Mouse (Mus musculus) kidney, postnatal 0 days (tissue): Measurements from ENCODE around the gene Nom1. TPM values are rescaled to one million over a fixed set of nuclear protein-coding genes. Genes with fewer than 3 reads are reported as not detected.

Source experiments
- ATAC-seq: fragments of 200-750 bp; cut with Nextera tagmentation; replicated peaks from 2 replicates; pipeline ENCODE4 v1.8.0; 2017; ENCODE audit warnings: low read depth, moderate number of reproducible peaks, moderate TSS enrichment, moderate library complexity; ENCODE audit not compliant: low FRiP score
- DNase-seq: peaks from one replicate; pipeline ENCODE4 v3.0.0-alpha.2; 2016; ENCODE audit warnings: low spot score
- H3K27ac ChIP-seq: fragments of 300-500 bp; sonication (generic); 2 replicates; pipeline ENCODE4 v1.5.1; 2014; ENCODE audit warnings: mild to moderate bottlenecking
- H3K27me3 ChIP-seq: fragments of 300-500 bp; sonication (generic); 2 replicates; pipeline ENCODE4 v1.6.1; 2014; ENCODE audit warnings: low read length, mixed read lengths; ENCODE audit not compliant: insufficient read depth
- H3K36me3 ChIP-seq: fragments of 300-500 bp; sonication (generic); 2 replicates; pipeline ENCODE4 v1.6.1; 2014; ENCODE audit warnings: low read length, mixed read lengths; ENCODE audit not compliant: insufficient read depth
- H3K4me1 ChIP-seq: fragments of 300-500 bp; sonication (generic); replicated peaks from 2 replicates; pipeline ENCODE4 v1.6.1; 2014; ENCODE audit warnings: antibody characterized with exemption, low read length, mixed read lengths; ENCODE audit not compliant: insufficient read depth
- H3K4me2 ChIP-seq: fragments of 300-500 bp; sonication (generic); 2 replicates; pipeline ENCODE4 v1.6.1; 2014; ENCODE audit warnings: mild to moderate bottlenecking, low read length, moderate library complexity, mixed read lengths
- H3K4me3 ChIP-seq: fragments of 300-500 bp; sonication (generic); replicated peaks from 2 replicates; pipeline ENCODE4 v1.5.1; 2014; ENCODE audit warnings: low read depth, low read length
- H3K9ac ChIP-seq: fragments of 300-500 bp; sonication (generic); 2 replicates; pipeline ENCODE4 v1.6.1; 2014; ENCODE audit warnings: low read depth, low read length
- H3K9me3 ChIP-seq: fragments of 300-500 bp; sonication (generic); replicated peaks from 2 replicates; pipeline ENCODE4 v1.6.1; 2016; ENCODE audit warnings: low read length, inconsistent platforms, mixed read lengths
- CTCF ChIP-seq: IDR thresholded peaks from 2 replicates; pipeline ENCODE4 v1.5.1; 2016; ENCODE audit warnings: antibody characterized with exemption, low read depth, mild to moderate bottlenecking, moderate library complexity
- WGBS: fragments of 180-500 bp; shearing (Covaris S2); extraction: QIAGEN DNeasy Blood & Tissue Kit; methylation state at CpG from one replicate; pipeline ENCODE4 v1.1.7; 2014; 5-methylcytosine and 5-hydroxymethylcytosine counted together
- polyA plus RNA-seq: library from polyadenylated mRNA; unstranded; fragments of >200 nt; fragmentation: Nextera tagmentation; extraction: Ambion mirVana; gene quantifications from 2 replicates; pipeline ENCODE4 v1.2.1, GENCODE M21; 2015

Gene Nom1
- polyA plus RNA-seq, 1 experiment from 2014 or later = 20.0 TPM

GRCm38 (mm10) chr5:29470271-29470670 is 35.8 kb downstream of the Nom1 start:
- WGBS = 13% methylated on average over 5 of the region's 5 CpGs
- Histone ChIP-seq H3K4me1 (peaks cover 3% of the 10 kb centered on the region; the same call in 1 of the 2 replicates), H3K36me3 (no peaks in the 10 kb centered on the region), H3K27ac (no peak overlapping the region), H3K9ac (no peak overlapping the region), H3K9me3 (no peaks in the 10 kb centered on the region), H3K4me3 (no peak overlapping the region), H3K4me2 (no peak overlapping the region; the same call in 1 of the 2 replicates), H3K27me3 (peaks cover 81% of the 10 kb centered on the region)
- no peak for TF ChIP-seq CTCF
- ATAC-seq (no peak), DNase-seq (no peak)

DNA sequence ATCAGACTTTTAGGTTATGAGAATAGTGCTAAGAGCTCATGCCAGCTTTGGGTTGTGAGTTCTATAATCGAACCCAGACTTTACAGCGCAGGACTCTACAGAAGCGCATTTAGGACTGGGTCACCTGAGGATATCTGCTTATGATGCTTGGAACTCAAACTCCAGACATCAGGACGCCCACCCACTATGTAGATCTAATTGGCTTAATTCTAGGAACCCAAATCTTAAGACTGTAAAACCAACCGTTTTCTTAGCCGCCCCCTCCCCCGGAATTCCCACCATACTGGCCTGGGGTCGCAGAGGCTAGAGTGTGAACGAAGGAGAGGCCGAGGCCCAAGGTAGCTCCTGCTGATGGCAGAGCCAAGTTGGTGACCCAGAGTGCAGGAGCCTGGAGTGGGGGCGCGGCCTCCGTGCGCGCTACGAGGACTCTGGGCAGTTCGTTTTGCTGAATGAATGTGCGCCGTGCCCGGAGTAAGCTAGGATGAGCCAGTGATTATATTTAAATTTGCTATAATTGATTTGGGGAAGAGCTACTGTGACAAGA is 36.5 kb downstream of the Nom1 start:
- H3K9ac ChIP-seq = no peak overlapping the region
- no peak overlapping the region for H3K27ac ChIP-seq
- no peak for DNase-seq
- peaks cover 87% of the 10 kb centered on the region for H3K27me3 ChIP-seq
- H3K36me3 ChIP-seq = no peaks in the 10 kb centered on the region
- TF ChIP-seq CTCF = no peak
- no peak overlapping the region for H3K4me3 ChIP-seq
- no peak overlapping the region for H3K4me2 ChIP-seq
- 5% methylated on average over 20 of the region's 20 CpGs for WGBS
- peaks cover 3% of the 10 kb centered on the region; the same call in 1 of the 2 replicates for H3K4me1 ChIP-seq
- ATAC-seq = no peak
- no peaks in the 10 kb centered on the region for H3K9me3 ChIP-seq

GRCm38 (mm10) chr5:29471396-29471795 is 36.9 kb downstream of the Nom1 start:
- no peak overlapping the region for H3K4me3 ChIP-seq
- DNase-seq (no peak), ATAC-seq (no peak)
- H3K36me3 ChIP-seq = no peaks in the 10 kb centered on the region
- peaks cover 3% of the 10 kb centered on the region; the same call in 1 of the 2 replicates for H3K4me1 ChIP-seq
- H3K27me3 ChIP-seq = peaks cover 92% of the 10 kb centered on the region
- no peak overlapping the region for H3K27ac ChIP-seq
- 4% methylated on average over 11 of the region's 11 CpGs for WGBS
- no peaks in the 10 kb centered on the region for H3K9me3 ChIP-seq
- no peak for TF ChIP-seq CTCF
- H3K9ac ChIP-seq = no peak overlapping the region
- H3K4me2 ChIP-seq = no peak overlapping the region

DNA sequence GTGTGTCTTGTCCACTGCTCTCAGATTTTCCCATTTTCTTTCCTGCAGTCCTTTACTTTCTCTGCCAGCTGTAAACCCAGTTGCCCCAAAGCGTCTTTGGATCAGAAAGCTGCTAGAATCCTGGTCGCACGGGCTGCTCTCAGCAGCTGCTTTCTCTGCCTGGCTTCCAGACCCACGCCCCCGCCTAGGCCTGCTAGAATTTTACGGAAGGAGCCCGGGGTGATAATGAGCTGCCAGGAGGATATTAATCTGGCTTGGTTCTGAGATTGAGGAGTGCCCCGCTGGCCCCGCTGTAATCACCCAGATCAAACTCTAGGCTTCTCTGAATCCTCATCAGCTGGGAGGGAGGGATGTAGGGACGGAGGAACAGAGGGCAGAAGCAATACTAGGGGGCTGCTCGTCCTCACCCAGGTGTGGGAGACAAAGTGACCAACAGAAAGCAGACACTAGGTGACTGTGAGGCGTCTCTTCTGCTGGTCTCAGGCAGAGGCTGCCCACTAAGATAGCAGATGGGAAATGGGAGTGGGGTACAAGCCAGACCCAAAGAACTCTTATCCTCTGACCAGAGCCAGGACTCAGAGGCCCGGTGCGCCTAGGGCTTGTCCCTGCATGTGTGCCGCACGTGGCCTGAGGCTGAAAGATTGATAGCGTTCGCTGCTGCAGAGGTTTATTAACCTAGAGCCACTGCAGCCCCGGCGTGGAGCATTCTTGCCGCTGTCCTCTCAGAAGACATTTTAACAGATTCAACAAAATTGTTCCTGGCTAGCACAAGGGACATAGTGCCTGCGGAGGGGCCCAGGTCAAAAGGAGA is 37.6 kb downstream of the Nom1 start:
- H3K9ac ChIP-seq = no peak overlapping the region
- no peak overlapping the region for H3K4me2 ChIP-seq
- no peaks in the 10 kb centered on the region for H3K9me3 ChIP-seq
- ATAC-seq = no peak
- H3K27ac ChIP-seq = no peak overlapping the region
- H3K27me3 ChIP-seq = peaks cover 92% of the 10 kb centered on the region
- no peak for TF ChIP-seq CTCF
- under 1% methylated on average over 22 of the region's 22 CpGs for WGBS
- DNase-seq = no peak
- H3K36me3 ChIP-seq = no peaks in the 10 kb centered on the region
- no peak overlapping the region for H3K4me3 ChIP-seq
- peaks cover 3% of the 10 kb centered on the region; the same call in 1 of the 2 replicates for H3K4me1 ChIP-seq

DNA sequence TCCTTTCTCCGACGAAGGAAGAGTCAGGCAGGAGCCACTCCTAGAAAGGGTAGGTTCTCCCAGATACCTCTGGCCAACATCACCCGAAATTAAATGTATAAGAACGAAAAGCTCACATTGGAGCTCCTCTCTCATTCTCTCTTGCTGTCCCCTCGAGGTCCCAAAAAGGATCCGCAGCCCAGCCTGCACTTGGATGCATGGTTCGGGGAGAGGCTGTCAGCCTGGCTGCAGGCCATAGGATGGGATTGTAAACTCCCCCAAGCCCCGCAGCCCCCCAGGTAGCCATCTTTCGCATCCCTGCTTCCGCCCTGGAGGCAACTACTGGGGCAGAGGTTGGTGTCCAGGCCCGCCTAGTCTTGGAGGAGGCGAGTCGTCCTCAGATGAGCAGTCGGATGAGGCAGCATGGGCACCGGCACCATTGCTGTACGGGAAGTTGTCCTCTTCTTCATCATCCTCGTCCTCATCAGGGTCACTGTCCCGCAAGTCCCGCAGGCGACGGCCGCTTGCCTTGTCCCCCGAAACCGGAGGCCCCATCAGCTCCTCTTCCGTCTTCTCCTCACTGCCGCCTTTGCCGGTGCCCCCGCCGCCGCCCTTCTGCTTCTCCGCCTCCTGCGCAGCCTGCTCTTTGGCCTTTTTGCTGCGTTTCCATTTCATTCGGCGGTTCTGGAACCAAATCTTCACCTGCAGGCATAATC is 39.2 kb downstream of the Nom1 start:
- H3K9ac ChIP-seq = no peak overlapping the region

DNA sequence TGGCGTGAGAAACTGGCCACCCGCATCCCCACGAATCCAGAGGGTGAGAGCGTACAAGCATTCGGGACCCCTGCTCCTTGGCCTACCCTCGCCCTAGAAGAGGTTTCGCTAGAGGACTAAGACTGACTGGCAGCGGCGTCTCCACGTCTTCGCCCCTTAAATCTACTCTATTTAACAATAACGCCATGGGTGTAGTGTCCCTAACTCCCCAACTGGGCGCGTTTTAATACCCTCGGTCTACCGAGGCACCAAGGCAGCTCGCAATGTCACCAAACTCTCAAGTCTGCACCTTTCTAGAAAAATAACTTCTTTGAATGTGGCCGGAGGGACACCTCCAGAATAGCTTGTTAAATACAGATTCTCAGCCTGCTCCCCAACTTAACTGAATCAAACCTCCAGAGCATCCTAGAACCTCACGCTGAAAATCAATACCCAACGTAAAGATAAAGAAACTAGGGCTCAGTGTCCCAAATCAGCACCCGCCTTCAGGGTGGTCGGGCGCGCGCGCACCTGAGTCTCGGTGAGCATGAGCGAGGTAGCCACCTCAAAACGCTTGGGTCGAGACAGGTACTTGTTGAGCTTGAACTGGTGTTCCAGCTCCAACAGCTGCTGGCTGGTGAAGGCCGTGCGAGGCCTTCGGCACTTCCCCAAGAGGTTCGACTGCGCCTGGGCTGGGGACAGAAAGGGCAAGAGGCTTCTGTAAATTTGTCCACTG is 39.9 kb downstream of the Nom1 start:
- H3K4me2 ChIP-seq = no peak overlapping the region
- WGBS = 1% methylated on average over 35 of the region's 35 CpGs
- no peaks in the 10 kb centered on the region for H3K36me3 ChIP-seq
- H3K4me1 ChIP-seq = peaks cover 16% of the 10 kb centered on the region
- peaks cover 97% of the 10 kb centered on the region for H3K27me3 ChIP-seq
- H3K4me3 ChIP-seq = no peak overlapping the region
- DNase-seq (no peak), ATAC-seq (no peak)
- H3K9ac ChIP-seq = no peak overlapping the region
- TF ChIP-seq CTCF = no peak
- H3K27ac ChIP-seq = no peak overlapping the region
- H3K9me3 ChIP-seq = no peaks in the 10 kb centered on the region

More for the DNA sequence above, 39.2 kb downstream of the Nom1 start:
- Histone ChIP-seq H3K27me3 (peaks cover 94% of the 10 kb centered on the region), H3K36me3 (no peaks in the 10 kb centered on the region), H3K4me3 (no peak overlapping the region), H3K27ac (no peak overlapping the region), H3K4me1 (peaks cover 14% of the 10 kb centered on the region), H3K4me2 (no peak overlapping the region), H3K9me3 (no peaks in the 10 kb centered on the region)
- ATAC-seq = no peak
- TF ChIP-seq CTCF = no peak
- 3% methylated on average over 35 of the region's 35 CpGs for WGBS
- DNase-seq = no peak
